Mouse (Mus musculus) G1E (cell line): ENCODE results near the gene Tnf. TPM values are rescaled to one million over a fixed set of nuclear protein-coding genes. Genes with fewer than 3 reads are reported as not detected.
A peak's percentile ranks its signal among the peaks of the same experiment; 100 is the strongest.

Source experiments
- ATAC-seq: 2 replicates; pipeline ENCODE4 v1.8.0; 2016; ENCODE audit warnings: mild to moderate bottlenecking; ENCODE audit not compliant: insufficient number of reproducible peaks, poor library complexity, low FRiP score, severe bottlenecking; ENCODE audit errors: extremely low read depth
- DNase-seq: peaks from one replicate; pipeline ENCODE4 v3.0.0; 2012; ENCODE audit warnings: low spot score
- H3K27me3 ChIP-seq: 2 replicates; pipeline ENCODE4 v1.6.1; 2012; ENCODE audit warnings: mild to moderate bottlenecking, low read length, inconsistent platforms; ENCODE audit not compliant: insufficient read depth
- H3K36me3 ChIP-seq: replicated peaks from 2 replicates; pipeline ENCODE3; 2012; ENCODE audit warnings: mild to moderate bottlenecking, inconsistent platforms
- H3K4me1 ChIP-seq: 2 replicates; pipeline ENCODE4 v1.6.1; 2012; ENCODE audit warnings: low read depth, low read length, inconsistent platforms, mixed read lengths; ENCODE audit not compliant: insufficient read depth
- H3K4me3 ChIP-seq: 2 replicates; pipeline ENCODE4 v1.5.1; 2012; ENCODE audit warnings: low read depth, mild to moderate bottlenecking, inconsistent platforms, low read length, moderate library complexity, mixed read lengths
- H3K9me3 ChIP-seq: replicated peaks from 2 replicates; pipeline ENCODE4 v1.6.1; 2012; ENCODE audit warnings: inconsistent platforms
- CTCF ChIP-seq: IDR thresholded peaks from 2 replicates; pipeline ENCODE4 v1.5.1; 2012; ENCODE audit warnings: low read depth, low read length, inconsistent platforms, mixed read lengths
- GATA1 ChIP-seq: IDR thresholded peaks from 2 replicates; pipeline ENCODE4 v1.6.1; 2012; ENCODE audit warnings: borderline replicate concordance, low read length, inconsistent platforms, mixed read lengths
- GATA2 ChIP-seq: IDR thresholded peaks from 2 replicates; pipeline ENCODE4 v1.6.1; 2012; ENCODE audit warnings: low read depth, low read length, inconsistent platforms, borderline replicate concordance
- POLR2AphosphoS5 ChIP-seq: IDR thresholded peaks from 2 replicates; pipeline ENCODE4 v1.6.1; 2012; ENCODE audit warnings: low read depth, low read length, inconsistent platforms; ENCODE audit not compliant: insufficient replicate concordance
- TAL1 ChIP-seq: conservative IDR thresholded peaks from 2 replicates; pipeline ENCODE4 v1.6.1; 2012; ENCODE audit warnings: low read depth, low read length, inconsistent platforms, mixed read lengths
- polyA plus RNA-seq: library from polyadenylated mRNA; stranded (reverse); fragments of >175 nt; gene quantifications from 2 replicates; pipeline ENCODE4 v1.2.3, GENCODE M21; 2012
- total RNA-seq, 2 experiments: library from RNA; stranded (forward) in 1 of 2; stranded (reverse) in 1 of 2; fragments of 200-1000 nt in 1 of 2; fragments of >200 nt in 1 of 2; fragmentation: Nextera tagmentation in 1 of 2; gene quantifications; 2 replicates each; pipeline ENCODE4 v1.2.3; 2014 to 2017

Tnf gene
- total and polyA plus RNA-seq, 3 experiments = 0.04 to 1.4 (median 0.68) TPM

DNA sequence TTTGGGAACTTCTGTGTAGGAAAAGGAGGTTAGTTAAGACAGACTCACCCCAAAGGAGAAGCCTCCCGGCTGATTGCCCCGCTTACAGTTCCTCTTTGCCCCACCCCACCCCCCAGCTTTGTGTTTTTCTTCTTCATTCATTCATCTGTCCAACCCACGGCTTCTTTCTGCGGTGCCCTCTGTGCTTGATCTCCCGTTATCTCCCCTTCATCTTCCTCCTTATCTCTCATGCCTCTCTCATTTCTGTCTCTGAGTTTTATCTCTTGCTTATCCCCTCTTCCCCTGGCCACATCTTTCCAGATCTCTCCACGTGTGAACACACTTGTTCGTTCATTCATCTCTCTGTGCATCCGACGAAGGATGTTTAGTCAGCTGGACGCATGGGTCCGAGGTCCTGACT is 679 bp downstream of the Tnf start:
- DNase-seq (no peak), ATAC-seq (peak; percentile 32; the same call in 1 of the 2 replicates)
- TF ChIP-seq CTCF (no peak), POLR2AphosphoS5 (no peak), TAL1 (no peak), GATA2 (no peak), GATA1 (no peak)
- H3K9me3 ChIP-seq = no peaks in the 10 kb centered on the region
- peaks cover 39% of the 10 kb centered on the region for H3K4me1 ChIP-seq
- H3K27me3 ChIP-seq = peaks cover 71% of the 10 kb centered on the region
- H3K36me3 ChIP-seq = no peaks in the 10 kb centered on the region
- peak overlapping the region; percentile 8; the same call in 1 of the 2 replicates for H3K4me3 ChIP-seq

DNA sequence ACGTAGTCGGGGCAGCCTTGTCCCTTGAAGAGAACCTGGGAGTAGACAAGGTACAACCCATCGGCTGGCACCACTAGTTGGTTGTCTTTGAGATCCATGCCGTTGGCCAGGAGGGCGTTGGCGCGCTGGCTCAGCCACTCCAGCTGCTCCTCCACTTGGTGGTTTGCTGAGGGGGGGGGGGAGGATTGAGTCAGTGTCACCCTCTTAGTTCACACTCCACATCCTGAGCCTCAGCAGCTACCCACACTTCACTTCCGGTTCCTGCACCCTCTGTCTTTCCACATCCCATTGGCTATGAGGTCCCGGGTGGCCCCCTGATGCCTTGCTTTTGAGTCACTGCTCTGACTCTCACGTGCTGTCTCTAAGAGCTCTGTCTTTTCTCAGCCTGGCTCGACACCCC is 1.4 kb downstream of the Tnf start:
- Histone ChIP-seq H3K36me3 (no peaks in the 10 kb centered on the region), H3K4me1 (peaks cover 46% of the 10 kb centered on the region), H3K4me3 (peak overlapping the region; percentile 53; the same call in 1 of the 2 replicates), H3K9me3 (no peaks in the 10 kb centered on the region; the same call in 1 of the 2 replicates), H3K27me3 (peaks cover 76% of the 10 kb centered on the region)
- DNase-seq = peak; percentile 84
- ATAC-seq = peak; percentile 69
- no peak for TF ChIP-seq CTCF
- TF ChIP-seq POLR2AphosphoS5 = no peak
- no peak for TF ChIP-seq TAL1
- TF ChIP-seq GATA1 = no peak
- TF ChIP-seq GATA2 = no peak

DNA sequence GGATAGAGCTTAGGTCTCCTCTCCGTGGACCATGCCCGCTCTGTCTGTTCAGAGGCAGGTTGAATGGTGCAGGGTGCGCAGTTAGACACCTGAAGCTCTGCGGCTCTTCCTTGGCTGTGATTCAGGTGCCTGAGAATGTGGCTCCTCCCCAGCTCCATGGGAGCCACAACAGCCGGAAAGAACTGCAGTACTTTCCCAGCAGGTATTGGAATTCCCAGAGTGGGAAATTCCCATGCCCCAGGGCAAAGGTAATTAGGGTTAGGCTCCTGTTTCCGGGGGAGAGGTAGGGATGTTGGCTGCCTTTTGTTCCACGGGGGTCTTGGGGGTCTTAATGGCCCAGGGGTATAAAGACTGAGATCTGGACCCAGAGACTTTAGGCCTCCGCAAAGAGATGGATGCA is 2.9 kb downstream of the Tnf start:
- no peak for ATAC-seq
- Histone ChIP-seq H3K9me3 (no peaks in the 10 kb centered on the region; the same call in 1 of the 2 replicates), H3K27me3 (peaks cover 77% of the 10 kb centered on the region), H3K4me1 (peaks cover 55% of the 10 kb centered on the region), H3K4me3 (no peak overlapping the region), H3K36me3 (no peaks in the 10 kb centered on the region)
- no peak for DNase-seq
- TF ChIP-seq TAL1 (no peak), POLR2AphosphoS5 (no peak), CTCF (no peak), GATA1 (no peak), GATA2 (no peak)

DNA sequence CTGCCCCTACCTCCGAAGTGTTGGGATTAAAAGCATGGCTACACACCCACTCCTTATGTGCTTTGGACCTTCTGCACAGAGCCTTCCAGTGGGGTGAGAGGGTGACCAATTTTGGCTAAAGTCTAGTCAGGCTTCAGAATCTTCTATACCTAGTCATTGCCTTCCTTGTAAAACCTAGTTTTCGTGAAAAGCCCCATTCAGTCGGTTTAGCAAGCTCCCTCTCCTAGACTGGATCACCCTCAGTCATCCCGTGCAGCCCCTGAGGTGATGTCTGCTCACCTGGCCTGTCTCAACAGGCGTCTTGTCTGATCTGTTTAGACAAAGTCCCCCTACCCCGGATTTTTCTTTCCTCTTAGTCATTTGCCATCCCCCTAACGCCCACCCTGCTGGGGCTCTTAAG is 3.8 kb downstream of the Tnf start:
- no peaks in the 10 kb centered on the region for H3K36me3 ChIP-seq
- DNase-seq (no peak), ATAC-seq (no peak)
- H3K4me3 ChIP-seq = no peak overlapping the region
- H3K9me3 ChIP-seq = no peaks in the 10 kb centered on the region; the same call in 1 of the 2 replicates
- TF ChIP-seq CTCF = no peak
- TF ChIP-seq GATA2 = no peak
- peaks cover 69% of the 10 kb centered on the region for H3K27me3 ChIP-seq
- H3K4me1 ChIP-seq = peaks cover 63% of the 10 kb centered on the region

DNA sequence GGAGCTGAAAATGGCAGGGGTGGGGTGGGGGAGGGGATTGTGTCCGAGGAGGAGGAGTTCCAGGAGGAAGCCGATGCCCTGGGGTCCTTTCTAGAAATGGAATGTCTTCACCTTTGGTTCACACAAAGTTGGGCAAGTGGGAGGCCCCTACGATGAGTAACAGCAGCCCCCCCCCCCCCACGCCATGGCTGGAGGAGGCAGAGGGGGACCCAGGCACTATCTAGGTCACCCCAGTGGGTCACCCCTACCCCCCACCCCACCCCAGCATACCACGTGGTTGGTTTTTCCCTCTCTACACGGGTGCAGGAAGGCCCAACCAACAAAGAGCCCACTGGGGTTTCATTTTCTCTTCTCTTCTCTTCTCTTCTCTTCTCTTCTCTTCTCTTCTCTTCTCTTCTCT is 4.7 kb downstream of the Tnf start:
- Histone ChIP-seq H3K36me3 (no peaks in the 10 kb centered on the region), H3K9me3 (no peaks in the 10 kb centered on the region; the same call in 1 of the 2 replicates), H3K4me1 (peaks cover 65% of the 10 kb centered on the region), H3K4me3 (no peak overlapping the region), H3K27me3 (peaks cover 60% of the 10 kb centered on the region)
- DNase-seq (no peak), ATAC-seq (no peak)
- TF ChIP-seq GATA2 = no peak
- no peak for TF ChIP-seq GATA1
- TF ChIP-seq POLR2AphosphoS5 = no peak
- TF ChIP-seq TAL1 = no peak
- TF ChIP-seq CTCF = no peak

DNA sequence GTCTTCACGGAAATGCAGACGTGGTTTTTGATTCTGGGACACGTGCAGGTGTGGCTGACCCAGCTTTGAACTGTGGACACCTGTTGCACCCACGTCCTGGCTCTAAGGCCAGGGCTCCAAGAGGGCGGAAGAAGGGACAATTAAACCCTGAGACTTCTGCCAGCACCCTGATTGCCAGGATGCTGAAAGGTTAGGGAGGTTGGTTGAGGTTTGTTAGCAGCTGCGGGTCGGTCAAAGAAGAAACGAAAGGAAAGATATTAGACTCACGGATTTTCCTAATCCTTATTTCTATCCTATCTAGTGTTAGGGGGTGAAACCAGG is 5.5 kb downstream of the Tnf start:
- H3K4me1 ChIP-seq = peaks cover 60% of the 10 kb centered on the region
- TF ChIP-seq TAL1 = no peak
- no peak for TF ChIP-seq GATA2
- TF ChIP-seq POLR2AphosphoS5 = no peak
- TF ChIP-seq CTCF = no peak
- no peak for TF ChIP-seq GATA1
- no peaks in the 10 kb centered on the region; the same call in 1 of the 2 replicates for H3K9me3 ChIP-seq
- no peak overlapping the region for H3K4me3 ChIP-seq
- no peak for DNase-seq
- no peak for ATAC-seq
- H3K27me3 ChIP-seq = peaks cover 51% of the 10 kb centered on the region
- no peaks in the 10 kb centered on the region for H3K36me3 ChIP-seq
